Mouse (Mus musculus): ENCODE data around the gene Ptpn6.
"Not testable (repeated sequence)": the region's sequence is repeated elsewhere in the genome, so short reads cannot be mapped to it uniquely, and the experiment has no call there.

The Ptpn6 gene

DNA sequence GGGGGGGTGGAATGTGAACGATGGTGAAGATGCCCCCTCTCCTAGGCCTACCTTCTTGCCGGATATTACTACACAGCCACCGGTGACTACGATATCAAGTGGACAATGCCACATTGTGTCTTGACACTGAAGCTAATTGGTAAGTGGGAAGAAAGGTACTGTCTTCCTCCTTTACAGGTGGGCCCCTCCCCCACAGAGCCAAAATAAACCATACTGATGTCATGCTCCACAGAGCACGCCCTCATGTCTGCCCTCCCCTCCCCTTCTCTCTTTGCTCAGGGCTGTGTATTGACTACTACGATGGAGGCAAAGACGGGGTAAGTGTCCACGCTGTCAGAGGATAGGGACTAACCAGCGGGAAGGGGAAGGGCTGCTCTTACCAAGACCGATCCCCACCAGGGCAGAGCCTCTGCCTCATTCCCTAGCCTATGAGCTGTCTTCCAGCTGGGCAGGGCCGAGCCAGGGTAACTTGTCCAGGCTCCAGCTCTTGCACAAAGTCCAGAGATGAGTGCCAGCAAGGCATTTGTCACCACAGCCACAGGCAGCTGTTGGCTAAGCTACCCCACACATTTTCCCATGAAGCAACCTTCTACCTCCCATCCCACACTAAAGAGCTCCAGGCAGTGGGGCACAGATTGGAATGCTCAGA lies 38.4 kb downstream of the Ptpn6 start:
- DNase-seq (ENCODE audit: low read depth, low spot score): no peak

- no peak for DNase-seq (ENCODE audit: low read depth, low spot score)
These were observed 39.1 kb downstream of the Ptpn6 start for GRCm38 (mm10) chr6:124699366-124699765.

DNA sequence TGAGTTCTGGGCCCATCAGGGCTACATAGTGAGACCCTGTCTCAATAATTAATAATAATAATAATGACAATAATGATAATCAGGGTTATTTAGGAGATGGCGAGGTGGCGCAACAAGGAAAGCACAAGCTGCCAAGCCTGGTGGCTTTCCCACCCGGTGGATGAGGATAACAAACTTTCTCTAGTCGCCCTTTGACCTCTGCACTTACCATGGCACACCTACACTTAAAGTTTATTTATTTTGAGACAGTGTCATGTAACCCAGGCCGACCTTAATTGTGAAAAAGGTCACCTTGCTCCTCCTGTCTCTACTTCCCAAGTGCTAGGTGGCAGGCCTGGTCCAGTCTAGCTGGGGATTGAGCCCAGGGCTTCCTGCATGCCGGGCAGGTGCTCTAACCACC lies 39.8 kb downstream of the Ptpn6 start:
- DNase-seq (ENCODE audit: low read depth, low spot score): no peak

DNA sequence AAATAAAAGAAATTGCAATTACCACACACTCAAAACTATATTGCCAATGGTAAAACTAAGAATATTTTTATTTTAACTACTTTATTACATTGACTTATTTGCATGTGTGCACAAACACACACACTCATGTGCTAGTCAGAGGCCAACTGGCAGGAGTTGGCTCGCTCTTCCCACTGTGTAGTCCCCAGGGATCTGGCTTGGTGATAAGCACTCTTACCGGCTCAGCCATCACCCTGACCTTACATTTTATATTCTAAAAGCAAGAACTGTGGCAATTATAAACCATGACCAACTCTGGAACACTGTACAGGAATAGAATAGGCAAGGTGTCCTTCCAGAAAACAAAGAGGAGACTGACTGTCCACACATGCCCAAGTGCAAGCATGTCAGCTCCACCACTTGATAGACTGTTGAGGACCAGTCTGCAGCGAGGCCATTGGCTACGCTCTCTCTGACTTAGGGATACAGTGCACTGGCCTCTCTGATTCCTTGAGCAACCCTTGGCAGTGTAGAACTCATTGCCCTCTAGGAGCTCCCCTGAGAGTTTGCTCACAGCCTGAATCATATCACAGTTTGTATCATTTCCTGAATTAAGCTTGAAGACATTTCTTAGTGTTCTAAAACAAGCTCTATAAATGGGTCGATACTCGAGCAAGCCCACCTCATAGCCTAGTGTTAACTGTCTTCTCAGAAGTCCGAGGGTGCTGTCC lies 41.9 kb downstream of the Ptpn6 start:
- no peak for DNase-seq (ENCODE audit: low read depth, low spot score)

DNA sequence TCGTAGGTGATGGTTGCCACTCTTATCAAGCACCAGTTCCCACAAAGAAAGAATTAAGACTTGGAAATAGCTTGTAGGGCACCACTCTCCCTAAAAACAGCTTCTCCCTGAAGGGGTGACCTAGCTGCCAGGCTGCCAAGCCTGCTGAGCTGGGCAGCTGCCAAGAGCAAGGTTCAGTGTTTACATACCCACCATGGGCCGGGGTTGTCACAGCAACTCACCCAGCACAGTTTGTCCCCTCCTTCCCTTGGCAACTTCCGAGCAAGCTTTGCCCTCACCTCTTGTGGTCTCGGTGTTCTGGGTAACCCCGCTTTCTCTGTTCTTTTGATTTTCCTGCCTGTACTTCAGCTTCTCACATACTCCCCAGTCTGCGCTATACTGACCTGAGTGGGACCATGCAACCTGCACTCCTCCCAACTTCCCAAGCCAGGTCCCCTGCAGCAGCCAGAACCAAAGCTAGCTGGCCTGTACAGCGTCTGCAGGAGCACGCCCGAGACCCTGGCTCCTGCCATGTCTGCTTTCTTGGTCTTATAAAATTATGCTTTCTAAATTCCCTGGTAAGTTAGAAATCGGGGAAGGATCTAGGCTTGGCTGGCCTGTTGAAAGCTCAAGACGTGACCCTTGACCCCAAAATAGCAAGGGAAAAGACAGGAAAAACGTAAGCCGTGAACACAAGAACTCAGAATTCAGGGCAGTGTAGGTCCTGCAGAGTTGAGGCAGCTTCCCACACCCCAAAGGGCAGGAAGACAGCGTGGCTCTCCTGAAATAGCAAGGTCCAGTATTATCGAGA lies 44.2 kb downstream of the Ptpn6 start:
- DNase-seq (ENCODE audit: low read depth, low spot score): no peak

- DNase-seq (ENCODE audit: low read depth, low spot score): no peak
These were observed 45.1 kb downstream of the Ptpn6 start for GRCm38 (mm10) chr6:124693243-124693981.

DNA sequence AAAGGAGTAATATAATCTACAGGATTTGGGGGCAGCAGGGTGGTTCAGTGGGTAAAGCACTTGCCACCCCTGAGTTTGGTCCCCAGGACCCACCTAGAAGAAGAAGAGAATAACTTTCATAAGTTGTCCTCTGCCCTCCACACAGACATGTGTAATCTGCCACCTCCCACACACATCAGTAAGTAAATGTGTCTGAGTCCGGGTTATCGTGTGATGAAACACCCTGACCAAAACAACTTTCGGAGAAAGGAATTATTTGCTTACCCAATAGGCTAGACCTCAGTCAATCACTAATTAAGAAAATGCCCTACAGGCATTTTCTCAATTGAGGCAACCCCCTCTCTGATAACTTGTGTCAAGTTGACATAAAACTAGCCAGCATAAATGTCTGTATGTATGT lies 48.0 kb downstream of the Ptpn6 start:
- DNase-seq (ENCODE audit: low read depth, low spot score): no peak

GRCm38 (mm10) chr6:124689011-124689410 lies 49.5 kb downstream of the Ptpn6 start:
- no peak for DNase-seq (ENCODE audit: low read depth, low spot score)

GRCm38 (mm10) chr6:124688151-124688758 lies 50.3 kb downstream of the Ptpn6 start:
- DNase-seq (ENCODE audit: low read depth, low spot score): no peak

DNA sequence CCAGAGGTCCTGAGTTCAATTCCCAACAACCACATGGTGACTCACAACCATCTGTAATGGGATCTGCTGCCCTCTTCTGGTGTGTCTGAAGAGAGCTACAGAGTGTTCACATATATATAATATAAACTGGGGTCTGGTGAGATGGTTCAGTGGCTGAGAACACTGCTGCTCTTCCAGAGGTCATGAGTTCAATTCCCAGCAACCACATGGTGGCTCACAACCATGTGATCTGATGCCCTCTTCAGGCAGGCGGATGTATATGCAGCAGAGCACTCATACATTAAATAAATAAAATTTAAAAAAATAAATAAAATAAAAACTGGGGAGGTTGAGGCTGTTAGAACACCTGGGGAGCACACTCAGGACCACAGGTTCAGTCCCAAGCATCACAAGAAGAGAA lies 51.9 kb downstream of the Ptpn6 start:
- not testable (repeated sequence) for DNase-seq (ENCODE audit: low read depth, low spot score)

DNA sequence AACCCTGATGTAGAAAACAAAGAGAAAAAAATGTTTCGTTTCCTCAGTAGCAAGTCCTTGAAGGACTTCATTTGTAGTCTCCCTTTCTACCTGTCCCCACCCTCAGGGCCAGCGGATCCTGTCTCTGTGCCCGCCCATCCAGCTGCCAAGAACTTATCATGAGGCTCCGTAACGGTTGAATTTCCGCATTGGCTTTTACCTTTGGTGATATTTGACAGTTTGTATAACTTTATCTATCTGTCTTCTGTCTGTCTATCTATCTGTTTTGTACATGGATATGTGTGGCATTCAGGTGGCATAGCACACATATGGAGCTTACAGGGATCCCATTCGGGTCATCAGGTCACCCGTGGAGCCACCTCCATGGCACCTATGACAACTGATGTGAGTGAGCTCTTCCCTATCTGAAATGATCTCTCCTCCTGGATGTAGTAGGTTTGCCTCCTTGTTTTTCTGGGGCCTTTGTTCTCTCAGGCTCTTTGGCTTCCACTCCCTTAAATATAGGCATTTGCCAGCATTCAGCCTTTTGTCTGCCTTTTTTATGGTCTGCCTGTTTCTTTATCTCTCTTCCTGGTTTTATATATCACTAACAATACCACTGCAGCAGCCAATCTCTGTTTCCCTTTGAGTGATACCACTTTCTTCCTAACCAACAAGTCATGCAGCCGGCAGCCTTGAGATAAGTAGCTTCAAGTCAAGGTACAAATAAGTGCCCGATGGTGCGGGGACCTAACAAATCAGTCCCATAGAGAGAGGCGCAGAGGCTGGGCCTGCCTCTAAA lies 52.7 kb downstream of the Ptpn6 start:
- DNase-seq (ENCODE audit: low read depth, low spot score): no peak

GRCm38 (mm10) chr6:124683591-124684417 lies 54.7 kb downstream of the Ptpn6 start:
- DNase-seq (ENCODE audit: low read depth, low spot score): no peak

GRCm38 (mm10) chr6:124682291-124682690 lies 56.2 kb downstream of the Ptpn6 start:
- not testable (repeated sequence) for DNase-seq (ENCODE audit: low read depth, low spot score)

DNA sequence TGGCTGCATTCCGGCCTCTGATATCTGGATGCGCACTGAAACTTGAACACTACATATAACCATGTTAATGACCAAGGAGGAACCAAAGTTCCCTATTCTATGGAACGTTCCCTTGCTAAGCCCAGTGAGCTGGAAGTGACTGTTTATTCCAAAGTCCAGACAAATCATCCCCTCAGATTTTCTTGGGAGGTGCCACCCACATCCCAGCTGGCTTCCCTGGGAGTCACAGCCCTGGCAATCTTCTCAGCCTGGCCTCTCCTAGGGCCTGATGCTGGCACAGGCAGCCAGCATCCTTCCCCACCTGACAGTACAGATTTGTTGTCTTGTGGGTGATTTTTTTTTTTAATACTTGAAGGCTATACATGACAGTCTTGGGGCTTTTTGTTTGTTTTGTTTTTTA lies 59.0 kb downstream of the Ptpn6 start:
- DNase-seq (ENCODE audit: low read depth, low spot score): no peak

DNA sequence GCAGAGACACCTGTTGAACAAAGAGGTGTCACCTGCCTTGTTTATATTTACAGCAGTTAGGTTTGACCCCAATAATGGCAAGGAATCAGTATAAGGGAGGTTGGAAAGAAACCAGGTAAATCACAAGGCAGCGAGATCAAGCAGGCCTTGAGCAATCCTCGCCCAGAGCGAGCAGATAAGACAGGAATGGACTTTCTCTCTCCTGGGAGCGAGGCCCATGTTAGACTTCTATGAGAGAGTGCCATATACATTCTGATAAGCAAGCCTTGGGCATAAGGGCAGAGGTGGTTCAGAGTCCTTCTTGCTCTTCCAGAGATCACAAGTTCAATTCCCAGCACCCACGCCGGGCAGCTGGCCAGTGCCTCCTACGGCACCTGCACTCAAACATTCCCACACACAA lies 59.7 kb downstream of the Ptpn6 start:
- no peak for DNase-seq (ENCODE audit: low read depth, low spot score)

DNA sequence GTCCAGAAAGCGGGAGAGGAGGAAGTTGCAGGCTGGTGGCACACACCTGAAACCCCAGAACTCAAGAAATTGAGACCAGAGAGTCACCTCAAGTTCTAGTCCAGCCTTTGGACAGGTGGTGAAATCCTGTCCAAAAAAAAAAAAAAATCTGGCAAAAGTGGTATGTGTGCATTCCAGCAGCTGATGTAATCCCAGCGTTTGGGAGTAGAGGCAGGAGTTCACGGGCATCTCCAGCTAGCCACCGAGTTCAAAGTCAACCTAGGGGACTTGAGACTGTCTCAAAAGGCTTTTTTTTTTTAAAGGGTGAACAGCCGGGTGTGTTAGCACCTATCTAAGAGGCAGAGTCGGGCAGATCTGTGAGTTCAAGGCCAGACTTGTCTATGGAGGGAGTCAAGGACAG lies 62.3 kb downstream of the Ptpn6 start:
- DNase-seq (ENCODE audit: low read depth, low spot score): no peak

- no peak for DNase-seq (ENCODE audit: low read depth, low spot score)
These were observed 63.9 kb downstream of the Ptpn6 start for GRCm38 (mm10) chr6:124674591-124674990.

DNA sequence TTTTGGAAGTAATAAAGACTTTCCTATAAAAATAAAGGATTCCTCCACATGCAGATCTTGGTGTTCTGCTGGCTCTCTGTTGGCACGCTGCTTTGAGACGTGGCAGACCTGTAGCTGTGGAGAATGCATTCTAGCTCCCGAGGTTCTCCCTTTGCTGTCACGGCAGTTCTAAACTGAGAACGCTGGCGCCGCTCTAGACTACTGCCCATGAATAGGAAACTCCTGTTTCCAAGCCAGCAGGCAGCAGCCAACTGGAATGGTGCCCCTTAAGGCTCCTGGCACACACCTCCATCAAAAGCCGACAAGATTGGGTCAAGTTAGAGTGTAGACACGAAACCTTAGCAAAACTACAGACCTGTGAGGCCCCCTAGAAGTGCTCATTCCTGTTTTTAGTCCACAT lies 64.9 kb downstream of the Ptpn6 start:
- no peak for DNase-seq (ENCODE audit: low read depth, low spot score)

DNA sequence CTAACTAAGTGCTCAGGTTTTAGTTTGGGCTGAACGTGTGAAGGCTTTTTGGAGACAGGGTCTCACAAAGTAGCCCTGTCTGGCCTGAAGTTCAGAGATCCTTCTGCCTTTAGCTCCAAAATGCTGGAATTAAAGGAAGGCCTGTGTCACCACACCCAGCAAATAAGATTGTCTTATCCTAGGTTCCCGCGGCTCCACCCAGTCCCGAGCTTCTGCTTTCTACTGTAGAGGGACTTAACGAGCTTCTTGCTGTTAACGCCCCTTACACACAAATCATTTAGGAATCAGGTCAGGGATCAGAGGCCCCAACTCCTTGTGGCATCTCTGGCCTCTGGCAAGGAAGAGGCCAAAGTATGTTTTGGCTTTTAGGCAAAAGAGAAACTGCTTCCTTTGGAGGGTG lies 66.4 kb downstream of the Ptpn6 start:
- DNase-seq (ENCODE audit: low read depth, low spot score): no peak
